Mouse (Mus musculus) embryonic facial prominence, embryonic 14.5 days (tissue): ENCODE measurements around the gene Dmtf1. TPM values are rescaled to one million over a fixed set of nuclear protein-coding genes. Genes with fewer than 3 reads are reported as not detected.

Source experiments
- ATAC-seq: fragments of 200-750 bp; cut with Nextera tagmentation; 2 replicates; pipeline ENCODE4 v1.8.0; 2017; ENCODE audit warnings: low read depth, moderate number of reproducible peaks, moderate TSS enrichment
- DNase-seq: peaks from one replicate; pipeline ENCODE4 v3.0.0-alpha.2; 2015; ENCODE audit warnings: low spot score
- H3K27ac ChIP-seq: fragments of 300-500 bp; sonication (generic); replicated peaks from 2 replicates; pipeline ENCODE4 v1.5.1; 2014; ENCODE audit warnings: low read depth, mild to moderate bottlenecking, low read length, moderate library complexity
- H3K27me3 ChIP-seq: fragments of 300-500 bp; sonication (generic); replicated peaks from 2 replicates; pipeline ENCODE4 v1.6.1; 2014; ENCODE audit warnings: low read length; ENCODE audit not compliant: control insufficient read depth, insufficient read depth
- H3K36me3 ChIP-seq: fragments of 300-500 bp; sonication (generic); 2 replicates; pipeline ENCODE4 v1.6.1; 2014; ENCODE audit warnings: low read length, mixed read lengths; ENCODE audit not compliant: control insufficient read depth, insufficient read depth
- H3K4me1 ChIP-seq: fragments of 300-500 bp; sonication (generic); 2 replicates; pipeline ENCODE4 v1.6.1; 2014; ENCODE audit warnings: antibody characterized with exemption, low read length; ENCODE audit not compliant: control insufficient read depth, insufficient read depth
- H3K4me2 ChIP-seq: fragments of 300-500 bp; sonication (generic); 2 replicates; pipeline ENCODE4 v1.6.1; 2014; ENCODE audit warnings: low read depth, mild to moderate bottlenecking, low read length, moderate library complexity, mixed read lengths
- H3K4me3 ChIP-seq: fragments of 300-500 bp; sonication (generic); 2 replicates; pipeline ENCODE4 v1.5.1; 2014; ENCODE audit warnings: low read depth, mild to moderate bottlenecking, low read length
- H3K9ac ChIP-seq: fragments of 300-500 bp; sonication (generic); 2 replicates; pipeline ENCODE4 v1.6.1; 2014; ENCODE audit warnings: low read depth, mild to moderate bottlenecking, low read length, moderate library complexity, mixed read lengths
- H3K9me3 ChIP-seq: fragments of 300-500 bp; sonication (generic); 2 replicates; pipeline ENCODE4 v1.6.1; 2016; ENCODE audit warnings: low read length; ENCODE audit not compliant: control insufficient read depth
- WGBS: fragments of 180-500 bp; shearing (Covaris S2); extraction: QIAGEN DNeasy Blood & Tissue Kit; methylation state at CpG from one replicate; pipeline ENCODE4 v1.1.7; 2014; 5-methylcytosine and 5-hydroxymethylcytosine counted together
- polyA plus RNA-seq: library from polyadenylated mRNA; unstranded; fragments of >200 nt; fragmentation: Nextera tagmentation; extraction: Ambion mirVana; gene quantifications from 2 replicates; pipeline ENCODE4 v1.2.1, GENCODE M21; 2014

Gene Dmtf1
- polyA plus RNA-seq, 1 experiment from 2014 or later, result 50.0 TPM

DNA sequence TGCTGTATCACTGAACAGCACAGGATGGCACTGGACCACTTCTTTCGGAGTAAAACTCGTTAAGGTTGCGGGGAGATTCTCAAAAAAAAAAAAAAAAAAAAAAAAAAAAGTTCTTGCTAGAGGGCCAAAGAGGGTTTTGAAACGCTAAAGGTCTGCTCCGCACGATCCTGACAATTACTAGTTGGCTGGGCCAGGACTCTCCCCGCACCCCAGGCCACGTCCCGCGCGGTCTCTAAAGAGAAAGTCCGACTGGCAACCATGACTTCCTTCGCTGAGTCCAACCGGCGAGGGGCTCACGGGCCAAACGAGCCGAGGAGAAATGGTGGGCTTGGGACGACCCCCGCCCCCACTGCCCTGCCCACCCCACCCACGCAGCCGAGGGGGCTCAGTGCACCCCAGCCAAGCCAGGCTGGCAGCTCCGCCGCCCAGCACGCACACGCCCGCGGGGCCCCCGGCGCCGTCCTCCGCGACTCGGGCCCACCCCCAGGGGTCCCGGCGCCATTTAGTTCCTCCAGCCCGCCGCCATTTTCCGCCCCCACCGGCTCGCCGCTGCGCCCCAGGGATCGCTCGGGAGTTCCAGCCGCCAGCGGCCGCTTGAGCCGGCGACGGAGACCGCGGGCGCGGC is 633 bp downstream of the Dmtf1 start:
- peaks cover 4% of the 10 kb centered on the region for H3K4me1 ChIP-seq
- peak overlapping the region; percentile 98 for H3K9ac ChIP-seq
- H3K4me2 ChIP-seq, result peak overlapping the region; percentile 58
- DNase-seq, result peak; percentile 36
- H3K4me3 ChIP-seq, result peak overlapping the region; percentile 92
- no peaks in the 10 kb centered on the region for H3K27me3 ChIP-seq
- peak; percentile 71 for ATAC-seq
- WGBS, result 2% methylated on average over 26 of the region's 55 CpGs
- H3K27ac ChIP-seq, result peak overlapping the region; percentile 100
- no peaks in the 10 kb centered on the region for H3K9me3 ChIP-seq
- H3K36me3 ChIP-seq, result no peaks in the 10 kb centered on the region

DNA sequence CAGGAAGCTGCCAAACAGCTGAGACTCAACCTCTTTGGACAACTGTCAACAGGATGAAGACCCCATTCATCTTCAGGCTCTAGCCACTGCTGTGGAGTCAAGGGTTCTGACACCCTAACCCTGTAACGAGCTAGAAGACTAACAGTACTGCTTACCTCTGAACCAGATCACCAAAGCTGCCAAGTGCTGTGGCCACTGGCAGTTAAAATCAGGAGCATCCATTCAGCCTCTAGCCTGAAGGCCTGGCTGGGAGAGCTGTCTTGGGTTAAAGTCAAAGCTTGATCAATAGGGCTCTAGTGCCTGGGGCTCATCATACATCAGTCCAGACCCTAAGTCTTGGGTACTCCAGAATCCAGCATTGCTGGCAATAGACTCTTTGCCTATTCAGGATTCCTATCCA is 4.2 kb downstream of the Dmtf1 start:
- Histone ChIP-seq H3K4me3 (no peak overlapping the region), H3K9ac (no peak overlapping the region), H3K27me3 (no peaks in the 10 kb centered on the region), H3K36me3 (no peaks in the 10 kb centered on the region), H3K4me1 (peaks cover under 1% of the 10 kb centered on the region), H3K9me3 (no peaks in the 10 kb centered on the region), H3K4me2 (no peak overlapping the region), H3K27ac (no peak overlapping the region)
- DNase-seq (no peak), ATAC-seq (no peak)
- WGBS, result 73% methylated on average over 1 of the region's 1 CpGs

DNA sequence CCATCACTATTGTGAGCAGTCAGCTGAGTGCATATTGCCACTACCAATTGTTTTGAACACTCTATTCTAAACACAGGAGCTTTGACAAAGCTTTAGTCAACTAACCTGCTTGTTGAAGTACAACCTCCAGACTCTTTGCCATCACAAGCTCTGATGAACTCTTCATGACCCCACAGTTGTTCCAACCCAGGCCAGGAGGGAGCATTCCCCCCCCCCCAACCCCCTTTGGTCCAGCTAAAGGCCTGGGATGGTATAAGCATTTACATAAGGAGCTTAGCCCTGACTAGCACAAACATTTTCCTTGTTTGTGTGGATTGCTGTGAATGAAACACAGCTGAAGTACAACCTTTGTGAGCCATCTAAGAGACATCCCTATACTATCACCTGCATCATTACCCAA is 4.8 kb downstream of the Dmtf1 start:
- Histone ChIP-seq H3K36me3 (no peaks in the 10 kb centered on the region), H3K27ac (no peak overlapping the region), H3K4me3 (no peak overlapping the region), H3K9me3 (no peaks in the 10 kb centered on the region), H3K4me1 (no peaks in the 10 kb centered on the region; the same call in 1 of the 2 replicates), H3K27me3 (no peaks in the 10 kb centered on the region), H3K9ac (no peak overlapping the region), H3K4me2 (no peak overlapping the region)
- ATAC-seq (no peak), DNase-seq (no peak)

DNA sequence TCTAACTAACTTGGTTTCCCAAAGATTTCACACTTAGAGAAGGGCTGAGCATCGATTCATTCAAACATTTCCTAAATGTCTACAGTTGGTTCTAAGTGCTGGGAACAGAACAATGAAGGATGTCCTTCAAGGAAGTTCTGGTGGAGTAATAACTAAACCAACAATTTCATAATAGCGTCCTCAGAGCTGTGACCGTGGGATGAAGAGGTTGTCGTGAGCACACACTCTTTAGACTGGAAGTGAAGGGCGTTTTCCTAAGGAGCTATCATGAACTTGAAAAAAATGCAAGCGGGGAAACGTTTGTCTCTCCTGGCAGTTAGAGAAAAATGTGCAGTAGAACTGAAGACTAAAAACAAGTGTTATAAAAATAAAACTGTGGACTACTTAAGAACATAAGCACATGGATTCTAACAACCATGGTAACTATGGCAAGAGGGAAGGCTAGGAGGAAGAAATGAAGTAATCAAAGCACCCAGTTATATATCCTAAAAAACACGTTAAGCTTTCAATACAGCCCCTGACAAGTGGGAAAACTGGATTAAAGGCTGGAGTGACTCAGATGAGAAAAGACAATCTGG is 12.2 kb downstream of the Dmtf1 start:
- Histone ChIP-seq H3K9me3 (no peaks in the 10 kb centered on the region), H3K27ac (no peak overlapping the region), H3K9ac (no peak overlapping the region), H3K36me3 (peaks cover 31% of the 10 kb centered on the region), H3K4me1 (no peaks in the 10 kb centered on the region), H3K4me2 (no peak overlapping the region), H3K27me3 (no peaks in the 10 kb centered on the region), H3K4me3 (no peak overlapping the region)
- no peak for DNase-seq
- no peak for ATAC-seq
- 87% methylated on average over 8 of the region's 8 CpGs for WGBS

DNA sequence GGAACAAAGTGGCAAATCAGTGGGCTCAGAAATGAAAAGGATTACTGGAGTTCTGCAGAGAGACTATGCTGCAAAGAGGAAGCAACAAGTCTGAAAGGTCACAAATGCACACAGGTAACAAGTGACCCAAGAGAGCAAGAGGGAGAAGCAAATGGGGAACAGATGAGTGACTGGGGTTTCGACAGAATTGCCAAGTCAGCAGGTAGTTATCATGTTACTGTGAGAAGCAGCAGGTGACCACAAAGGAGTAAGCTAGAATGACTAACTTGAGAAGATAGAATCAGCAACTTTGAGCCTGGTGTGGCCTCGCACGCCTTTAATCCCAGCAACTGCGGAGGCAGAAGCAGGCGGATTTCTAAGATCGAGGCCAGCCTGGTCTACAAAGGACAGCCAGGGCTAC is 19.2 kb downstream of the Dmtf1 start:
- 87% methylated on average over 6 of the region's 6 CpGs for WGBS
- no peak for ATAC-seq
- no peaks in the 10 kb centered on the region for H3K9me3 ChIP-seq
- no peak overlapping the region for H3K9ac ChIP-seq
- no peak overlapping the region for H3K4me3 ChIP-seq
- peaks cover 59% of the 10 kb centered on the region for H3K36me3 ChIP-seq
- H3K27ac ChIP-seq, result no peak overlapping the region
- H3K4me2 ChIP-seq, result no peak overlapping the region
- no peaks in the 10 kb centered on the region for H3K27me3 ChIP-seq
- DNase-seq, result no peak
- no peaks in the 10 kb centered on the region for H3K4me1 ChIP-seq

DNA sequence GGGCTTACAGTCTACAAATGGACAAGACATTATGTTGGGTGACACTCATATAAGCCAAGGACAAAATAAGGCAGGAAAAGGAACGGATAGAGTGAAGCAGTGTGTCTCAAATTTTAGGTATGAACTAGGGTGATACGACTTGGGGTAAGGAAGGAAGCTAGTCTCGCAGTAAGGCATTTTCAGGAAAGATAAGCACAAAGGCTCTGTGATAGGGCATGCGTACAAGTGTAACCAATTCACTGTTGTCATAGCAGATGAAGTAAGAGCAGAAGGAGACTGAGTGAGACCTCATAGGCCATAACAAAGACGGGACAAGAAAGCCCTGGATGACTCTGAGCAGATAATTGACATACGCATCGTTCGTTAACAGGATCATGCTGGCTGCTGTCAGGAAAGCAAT is 20.9 kb downstream of the Dmtf1 start:
- Histone ChIP-seq H3K36me3 (peaks cover 68% of the 10 kb centered on the region), H3K27ac (no peak overlapping the region)
- 90% methylated on average over 8 of the region's 8 CpGs for WGBS

DNA sequence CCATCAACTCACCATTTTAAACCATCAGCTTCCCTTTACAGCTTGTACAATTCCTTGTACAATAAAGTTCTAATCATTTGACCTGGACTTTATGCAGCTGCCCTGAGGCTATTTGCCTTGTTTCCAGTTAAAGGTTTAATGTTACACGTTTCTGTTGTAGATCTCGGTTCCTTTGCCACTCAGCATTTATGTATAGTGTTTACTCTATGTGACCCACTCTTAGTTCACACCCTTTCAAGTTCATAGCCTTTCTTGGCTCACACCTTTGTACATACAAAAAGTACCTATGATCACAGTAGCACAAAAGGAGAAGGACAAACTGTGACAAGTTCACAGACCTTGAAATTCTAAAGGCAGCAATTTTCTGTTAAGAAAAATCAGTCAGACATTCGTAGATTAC is 26.0 kb downstream of the Dmtf1 start:
- Histone ChIP-seq H3K4me2 (no peak overlapping the region), H3K27ac (no peak overlapping the region), H3K4me1 (no peaks in the 10 kb centered on the region), H3K9me3 (no peaks in the 10 kb centered on the region), H3K36me3 (peaks cover 73% of the 10 kb centered on the region), H3K9ac (no peak overlapping the region), H3K4me3 (no peak overlapping the region), H3K27me3 (no peaks in the 10 kb centered on the region)
- 57% methylated on average over 3 of the region's 3 CpGs for WGBS
- DNase-seq, result no peak
- ATAC-seq, result no peak

More for the DNA sequence above, 20.9 kb downstream of the Dmtf1 start:
- no peaks in the 10 kb centered on the region for H3K9me3 ChIP-seq
- no peak for ATAC-seq
- no peak overlapping the region for H3K9ac ChIP-seq
- no peaks in the 10 kb centered on the region for H3K27me3 ChIP-seq
- no peaks in the 10 kb centered on the region for H3K4me1 ChIP-seq
- H3K4me2 ChIP-seq, result no peak overlapping the region
- H3K4me3 ChIP-seq, result no peak overlapping the region
- DNase-seq, result no peak

DNA sequence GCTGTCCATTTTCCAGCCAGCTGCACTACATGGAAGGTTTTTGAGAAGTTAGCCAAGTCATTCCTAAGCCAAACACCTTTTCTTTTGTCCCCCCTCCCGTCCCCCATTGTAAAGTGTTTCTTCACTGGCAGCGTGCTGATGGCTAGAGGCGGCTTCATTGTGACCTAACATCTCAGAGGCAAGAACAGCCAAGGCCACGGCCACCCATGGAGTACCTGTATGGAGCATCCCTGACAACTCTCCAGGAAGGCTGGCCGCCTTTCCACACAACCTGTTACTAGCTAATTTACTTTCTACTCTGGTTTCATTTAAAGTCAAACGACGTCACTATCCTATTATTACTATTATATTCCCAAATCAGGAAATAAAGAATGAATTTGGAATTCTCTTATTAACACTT is 29.8 kb downstream of the Dmtf1 start:
- Histone ChIP-seq H3K9ac (no peak overlapping the region), H3K36me3 (peaks cover 73% of the 10 kb centered on the region), H3K27me3 (no peaks in the 10 kb centered on the region), H3K4me2 (no peak overlapping the region), H3K4me3 (no peak overlapping the region), H3K4me1 (no peaks in the 10 kb centered on the region), H3K27ac (no peak overlapping the region), H3K9me3 (no peaks in the 10 kb centered on the region)
- ATAC-seq, result no peak
- DNase-seq, result no peak
- 90% methylated on average over 7 of the region's 7 CpGs for WGBS

DNA sequence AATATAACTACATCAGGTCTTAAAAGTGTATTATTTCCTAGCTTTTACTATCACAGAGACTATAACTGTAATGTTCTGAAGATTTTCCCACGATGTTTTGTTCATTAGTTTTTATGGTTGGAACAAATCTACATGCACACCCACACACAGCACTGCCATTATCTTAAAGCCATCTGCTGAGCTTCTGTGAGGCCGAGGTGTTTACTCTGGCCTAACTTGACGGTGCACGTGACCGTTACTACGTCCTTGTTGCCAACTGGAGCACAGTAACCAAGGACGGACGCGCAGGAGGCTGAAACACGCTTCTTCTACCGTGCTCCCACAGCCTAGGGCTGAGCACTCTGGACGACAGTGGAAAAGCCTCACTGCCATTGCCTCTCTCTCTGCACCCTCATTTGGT is 33.0 kb downstream of the Dmtf1 start:
- Histone ChIP-seq H3K4me1 (no peaks in the 10 kb centered on the region), H3K4me2 (no peak overlapping the region), H3K27ac (no peak overlapping the region), H3K4me3 (no peak overlapping the region), H3K36me3 (peaks cover 74% of the 10 kb centered on the region), H3K9me3 (no peaks in the 10 kb centered on the region), H3K27me3 (no peaks in the 10 kb centered on the region), H3K9ac (no peak overlapping the region)
- ATAC-seq, result no peak
- 92% methylated on average over 12 of the region's 12 CpGs for WGBS
- no peak for DNase-seq
